Mouse (Mus musculus) cortical plate, adult 2 months (tissue): Measurements from ENCODE around the gene Trp53bp2.

Source experiments
- CTCF ChIP-seq: fragments of 200-500 bp; IDR thresholded peaks from 2 replicates; pipeline ENCODE4 v1.5.1; 2011; ENCODE audit warnings: mild to moderate bottlenecking, control low read depth, low read length; ENCODE audit not compliant: insufficient read depth; ENCODE audit errors: extremely low read depth
- POLR2A ChIP-seq: fragments of 200-500 bp; IDR thresholded peaks from 2 replicates; pipeline ENCODE4 v1.6.1; 2011; ENCODE audit warnings: mild to moderate bottlenecking, low read length, control low read depth; ENCODE audit not compliant: insufficient read depth; ENCODE audit errors: extremely low read depth

DNA sequence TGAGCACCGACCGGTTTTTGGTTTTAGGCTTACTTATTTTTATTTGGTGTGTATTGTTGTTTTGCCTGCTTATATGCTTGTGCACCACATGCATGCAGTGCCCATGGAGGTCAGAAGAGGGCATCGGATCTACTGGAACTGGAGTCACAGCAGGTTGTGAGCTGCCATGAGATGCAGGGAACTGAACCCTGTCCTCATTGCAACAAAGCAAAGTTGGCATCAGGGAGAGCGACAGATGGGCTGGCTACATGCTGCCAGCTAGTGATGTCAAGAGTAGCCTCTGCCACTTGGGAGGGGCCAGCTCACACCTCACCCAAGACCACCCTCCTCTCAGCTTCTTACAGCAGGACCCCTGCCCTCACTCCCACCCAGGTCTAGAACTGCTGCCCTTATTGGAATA lies 57.0 kb downstream of the Trp53bp2 start:
- TF ChIP-seq CTCF (no peak), POLR2A (no peak)
